Mouse (Mus musculus) T-helper 17 cell (primary cell): ENCODE measurements at regions not wholly inside any gene's neighbourhood (a gene's known extent, or its start where the extent isn't known, plus 50 kb on each side); places are given as distances from the start of the nearest gene placed in this dataset.

Experiments used
- in situ Hi-C, 2 experiments: fragments of 300-600 bp; cut with MboI, MseI; formaldehyde crosslinking; loops; 1 replicate in 1 of 2; 2 replicates in 1 of 2; pipeline ENCODE4 v1.15.1; 2025; ENCODE audit warnings: high pct_unique_total_duplicates in 2 of 2

DNA sequence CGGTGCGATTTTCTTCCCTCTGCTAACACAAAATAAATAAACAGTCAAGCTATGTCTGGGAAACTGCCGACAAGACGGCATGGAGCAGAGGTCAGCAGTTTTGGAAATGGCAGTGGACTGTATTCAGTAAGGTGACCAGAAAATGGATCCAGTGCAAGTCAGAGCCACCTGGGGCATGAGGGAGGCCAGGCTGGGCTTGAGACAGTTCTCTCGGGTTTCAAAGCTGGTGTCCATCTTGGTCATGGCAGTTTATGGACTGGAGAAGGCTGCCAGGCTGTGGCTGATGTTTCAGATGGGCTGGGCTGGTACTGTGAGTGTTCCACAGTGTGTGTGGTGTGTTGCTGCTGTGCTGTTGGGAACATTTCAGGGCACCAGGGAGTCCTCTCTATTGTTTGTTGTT lies 143.6 kb downstream of the Dmrta2 start:
- in situ Hi-C loops: no loop called here

DNA sequence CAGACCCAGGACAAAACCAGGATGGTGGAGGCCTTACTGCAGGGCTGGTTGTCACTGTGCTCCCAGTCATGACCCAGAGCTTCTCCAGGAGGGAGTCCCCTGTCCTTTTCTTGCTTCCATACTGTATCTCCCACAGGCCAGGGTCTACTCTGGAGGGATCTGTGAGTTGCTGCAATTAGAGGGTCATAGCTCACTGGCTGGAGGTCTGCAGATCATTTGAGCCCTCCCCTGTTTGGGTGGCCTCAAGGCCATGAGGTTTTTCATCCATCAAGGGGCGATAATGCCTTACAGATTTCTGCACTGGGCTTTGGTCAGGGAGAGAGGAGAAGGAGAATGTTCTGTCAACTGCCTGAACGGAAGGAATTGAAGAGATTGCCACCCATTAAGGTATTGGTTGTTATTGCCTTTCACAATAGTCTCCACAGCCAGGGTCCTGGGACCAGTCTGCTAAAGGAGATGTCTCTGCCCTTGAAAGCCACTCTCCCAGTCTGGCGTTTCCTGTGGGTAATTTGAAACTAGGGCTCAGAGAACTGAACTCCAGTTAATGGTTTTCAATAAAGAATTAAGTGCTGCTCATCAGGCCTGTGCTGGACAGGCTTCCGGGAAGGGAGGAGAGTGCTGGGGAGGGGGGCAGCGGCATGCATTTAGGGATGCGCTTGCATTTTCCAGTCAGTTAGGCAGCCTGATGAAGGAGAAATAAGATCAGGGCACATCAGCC lies 147.4 kb downstream of the Dmrta2 start:
- in situ Hi-C loops: no loop called here

DNA sequence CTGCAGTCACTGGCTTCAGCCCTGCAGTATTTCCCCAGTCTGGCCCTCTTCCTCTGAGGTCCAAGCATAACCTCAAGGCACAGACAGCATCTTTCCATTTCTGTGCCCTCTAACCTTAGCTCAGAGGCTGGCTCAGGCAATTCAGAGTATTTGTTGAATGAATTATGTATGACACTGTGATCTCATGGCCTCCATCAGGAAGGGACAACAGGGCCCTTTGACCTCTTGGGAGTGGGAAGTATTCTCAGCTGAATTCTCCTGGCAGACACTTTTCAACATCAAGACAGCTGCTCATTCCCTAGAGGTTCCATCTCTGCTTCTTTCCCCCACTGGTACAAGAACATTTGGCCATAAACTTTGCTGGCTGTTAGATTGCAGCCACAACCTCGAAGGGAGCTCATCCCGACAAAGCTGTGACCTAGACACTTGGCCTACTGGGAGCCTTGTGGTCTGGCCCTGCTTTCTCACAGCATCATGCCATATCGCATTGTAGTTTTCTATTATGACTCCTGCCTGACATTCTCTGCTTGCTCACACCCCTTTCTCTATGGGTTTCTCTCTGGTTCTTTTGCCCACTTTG lies 150.2 kb downstream of the Dmrta2 start:
- in situ Hi-C loops: no loop called here

- in situ Hi-C loops: no loop called here
These were observed 151.1 kb downstream of the Dmrta2 start for GRCm38 (mm10) chr4:110128918-110129317.

- in situ Hi-C loops: no loop called here
These were observed 151.7 kb downstream of the Dmrta2 start for GRCm38 (mm10) chr4:110129518-110129917.

DNA sequence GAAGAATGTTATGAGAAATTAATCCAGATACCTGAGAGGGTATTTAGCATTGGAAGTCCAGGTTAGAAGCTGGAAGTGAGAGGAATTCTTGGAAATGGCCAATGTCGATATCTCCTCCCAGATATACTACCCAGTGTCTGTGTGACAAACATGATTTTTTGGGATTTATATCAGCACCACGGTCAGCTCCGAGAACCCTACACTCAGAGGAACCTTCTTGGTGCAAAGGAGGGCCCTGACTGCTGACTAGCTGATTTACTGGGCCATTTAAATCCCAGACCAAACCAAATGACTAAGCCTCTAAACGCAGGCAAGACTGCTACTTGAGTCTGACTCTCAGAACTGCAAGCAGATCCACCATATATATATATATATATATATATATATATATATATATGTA lies 154.2 kb downstream of the Dmrta2 start:
- in situ Hi-C loops: no loop called here

DNA sequence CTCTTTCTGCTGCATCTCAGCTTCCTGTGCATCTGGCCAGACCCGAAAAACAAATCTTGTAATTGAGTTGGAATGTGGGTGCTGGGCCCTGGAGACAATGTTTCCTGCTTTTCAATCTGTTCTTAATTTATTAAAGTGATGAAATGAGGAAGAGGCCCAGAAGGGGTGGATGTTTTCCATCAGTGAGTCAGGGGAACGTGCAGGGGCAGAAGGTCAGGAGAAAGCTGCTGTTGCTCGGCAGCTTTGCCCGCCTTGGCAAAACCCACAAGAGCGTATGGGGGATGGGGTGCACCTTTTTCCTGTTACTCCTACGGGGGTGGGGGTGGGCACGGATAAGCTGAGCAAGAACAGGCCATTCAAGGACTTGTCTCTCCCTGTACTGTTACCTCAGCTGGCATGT lies 156.2 kb downstream of the Dmrta2 start:
- in situ Hi-C loops: no loop called here

DNA sequence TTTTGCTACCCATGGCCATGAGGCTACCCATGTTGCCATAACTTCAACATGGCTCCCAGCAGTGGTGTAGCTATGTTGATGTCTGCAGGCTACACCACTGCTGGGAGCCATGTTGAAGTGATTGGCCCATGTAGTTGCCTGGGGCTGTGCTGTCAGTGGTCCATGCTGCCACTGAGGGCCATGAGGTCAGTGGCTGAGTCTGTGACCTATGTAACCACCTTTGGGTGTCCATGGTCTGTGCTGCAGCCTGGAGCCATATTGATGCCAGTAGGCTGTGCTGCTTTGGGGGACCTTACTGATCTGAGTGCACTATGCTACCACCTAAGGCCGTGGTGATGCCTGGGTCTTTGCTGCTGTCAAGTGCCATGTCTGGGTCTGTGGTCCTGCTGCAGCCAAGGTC lies 167.4 kb downstream of the Dmrta2 start:
- in situ Hi-C loops: no loop called here

GRCm38 (mm10) chr4:110152103-110152946 lies 174.5 kb downstream of the Dmrta2 start:
- in situ Hi-C loops: no loop called here
